Mouse (Mus musculus) heart, embryonic 13.5 days (tissue): Measurements from ENCODE around the gene Casp6. TPM values are rescaled to one million over a fixed set of nuclear protein-coding genes. Genes with fewer than 3 reads are reported as not detected.

Experiments used
- ATAC-seq: fragments of 200-750 bp; cut with Nextera tagmentation; 2 replicates; pipeline ENCODE4 v1.8.0; 2017; ENCODE audit warnings: moderate TSS enrichment; ENCODE audit not compliant: insufficient number of reproducible peaks, low FRiP score, low TSS enrichment; ENCODE audit errors: extremely low read depth
- H3K27ac ChIP-seq: fragments of 300-500 bp; sonication (generic); replicated peaks from 2 replicates; pipeline ENCODE4 v1.5.1; 2015; ENCODE audit warnings: moderate library complexity, mild to moderate bottlenecking, inconsistent platforms
- H3K27me3 ChIP-seq: fragments of 300-500 bp; sonication (generic); replicated peaks from 2 replicates; pipeline ENCODE4 v1.6.1; 2015; ENCODE audit warnings: mild to moderate bottlenecking, inconsistent platforms
- H3K36me3 ChIP-seq: fragments of 300-500 bp; sonication (generic); 2 replicates; pipeline ENCODE4 v1.6.1; 2015; ENCODE audit warnings: mild to moderate bottlenecking, inconsistent platforms
- H3K4me1 ChIP-seq: fragments of 300-500 bp; sonication (generic); 2 replicates; pipeline ENCODE4 v1.6.1; 2015; ENCODE audit warnings: inconsistent platforms
- H3K4me2 ChIP-seq: fragments of 300-500 bp; sonication (generic); 2 replicates; pipeline ENCODE4 v1.6.1; 2015; ENCODE audit warnings: inconsistent platforms, mild to moderate bottlenecking, moderate library complexity
- H3K4me3 ChIP-seq: fragments of 300-500 bp; sonication (generic); 2 replicates; pipeline ENCODE4 v1.5.1; 2015; ENCODE audit warnings: moderate library complexity, mild to moderate bottlenecking, inconsistent platforms
- H3K9ac ChIP-seq: fragments of 300-500 bp; sonication (generic); 2 replicates; pipeline ENCODE4 v1.6.1; 2015; ENCODE audit warnings: inconsistent platforms, mild to moderate bottlenecking, moderate library complexity
- H3K9me3 ChIP-seq: fragments of 300-500 bp; sonication (generic); 2 replicates; pipeline ENCODE4 v1.6.1; 2016; ENCODE audit warnings: inconsistent platforms
- WGBS: fragments of 180-500 bp; shearing (Covaris S2); methylation state at CpG from one replicate; pipeline ENCODE4 v1.1.7; 2015; ENCODE audit warnings: mixed read lengths; 5-methylcytosine and 5-hydroxymethylcytosine counted together
- polyA plus RNA-seq: library from polyadenylated mRNA; unstranded; fragments of >200 nt; fragmentation: Nextera tagmentation; extraction: Ambion mirVana; gene quantifications from 2 replicates; pipeline ENCODE4 v1.2.1, GENCODE M21; 2015

The Casp6 gene
- polyA plus RNA-seq, 1 experiment from 2014 or later = 67.6 TPM

DNA sequence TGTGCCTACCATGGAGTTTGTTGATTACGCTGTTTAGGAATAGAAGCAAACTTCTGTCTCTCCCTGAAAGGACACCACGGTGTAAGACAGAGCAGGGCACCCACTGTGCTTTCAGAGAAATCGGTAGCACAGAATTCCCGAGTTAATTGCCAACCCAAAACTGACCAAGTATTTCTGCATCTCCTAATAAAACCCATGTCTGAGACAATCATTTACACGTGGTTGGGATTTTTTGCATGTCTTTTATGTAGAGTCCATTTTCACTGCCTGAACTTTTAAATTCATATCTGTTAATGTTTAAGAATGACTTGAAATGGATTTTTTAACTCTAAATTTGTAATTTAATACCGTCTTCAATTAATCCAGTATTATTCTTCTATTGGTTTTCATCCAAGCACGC lies 22.4 kb downstream of the Casp6 start:
- ATAC-seq = no peak
- no peak overlapping the region for H3K4me3 ChIP-seq
- H3K27me3 ChIP-seq = no peaks in the 10 kb centered on the region
- no peak overlapping the region for H3K4me2 ChIP-seq
- no peak overlapping the region for H3K27ac ChIP-seq
- no peak overlapping the region for H3K9ac ChIP-seq
- no peaks in the 10 kb centered on the region for H3K9me3 ChIP-seq
- H3K4me1 ChIP-seq = no peaks in the 10 kb centered on the region
- WGBS = 85% methylated on average over 7 of the region's 7 CpGs
- H3K36me3 ChIP-seq = no peaks in the 10 kb centered on the region

DNA sequence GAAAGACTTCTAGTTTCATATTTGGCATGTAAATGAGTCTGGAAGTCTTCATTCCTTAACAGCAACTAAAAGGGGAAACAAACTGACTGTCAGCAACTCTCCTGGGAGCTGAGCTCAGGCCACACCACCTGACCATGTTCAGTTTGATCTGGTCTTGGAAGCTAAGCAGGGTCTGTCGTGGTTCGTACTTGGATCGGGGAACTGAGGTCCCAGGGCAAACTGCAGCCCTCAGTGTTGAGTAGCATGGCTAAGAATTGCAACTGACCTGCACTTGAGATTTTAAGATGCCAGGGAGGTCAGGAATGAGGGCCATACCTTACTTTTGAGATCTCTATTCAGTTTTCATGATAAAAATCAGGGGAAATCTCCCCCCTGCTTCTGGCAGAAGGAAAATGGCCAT lies 24.6 kb downstream of the Casp6 start:
- no peak for ATAC-seq
- H3K27ac ChIP-seq = no peak overlapping the region
- H3K9me3 ChIP-seq = no peaks in the 10 kb centered on the region
- 81% methylated on average over 3 of the region's 3 CpGs for WGBS
- no peak overlapping the region for H3K4me2 ChIP-seq
- H3K4me3 ChIP-seq = no peak overlapping the region
- H3K36me3 ChIP-seq = no peaks in the 10 kb centered on the region
- no peak overlapping the region for H3K9ac ChIP-seq
- H3K27me3 ChIP-seq = no peaks in the 10 kb centered on the region
- H3K4me1 ChIP-seq = no peaks in the 10 kb centered on the region

DNA sequence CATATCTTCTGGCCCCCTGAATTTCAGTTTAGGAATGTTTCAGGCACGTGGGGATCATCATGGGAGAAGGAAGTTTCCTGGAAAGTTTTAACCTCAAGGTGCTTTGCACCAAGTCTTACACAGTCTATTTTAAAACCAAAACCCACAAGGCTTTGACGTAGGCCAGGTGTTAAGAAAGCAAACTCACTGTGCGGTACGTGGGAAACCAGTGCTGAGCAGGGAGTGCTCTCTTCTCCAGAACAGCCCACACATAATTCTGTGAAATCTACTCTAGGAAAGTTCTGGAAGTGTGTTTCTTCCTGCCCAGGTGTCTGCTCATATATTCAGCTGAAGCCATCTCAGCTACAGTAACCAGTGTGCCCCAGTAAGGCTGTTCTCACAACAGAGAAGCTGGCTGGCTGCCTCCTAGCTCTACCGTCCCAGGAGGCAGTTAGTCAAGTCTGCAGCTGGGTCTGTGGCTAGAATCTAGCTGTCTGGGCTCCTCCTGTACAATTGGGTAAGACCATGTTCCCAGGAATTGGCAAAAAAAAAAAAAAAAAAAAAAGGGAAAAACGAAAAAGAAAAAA lies 29.1 kb downstream of the Casp6 start:
- H3K9me3 ChIP-seq = no peaks in the 10 kb centered on the region
- H3K4me1 ChIP-seq = no peaks in the 10 kb centered on the region
- no peak overlapping the region for H3K27ac ChIP-seq
- no peak for ATAC-seq
- H3K9ac ChIP-seq = no peak overlapping the region
- H3K27me3 ChIP-seq = no peaks in the 10 kb centered on the region
- H3K4me3 ChIP-seq = no peak overlapping the region
- no peaks in the 10 kb centered on the region for H3K36me3 ChIP-seq
- 63% methylated on average over 6 of the region's 6 CpGs for WGBS
- H3K4me2 ChIP-seq = no peak overlapping the region

- Histone ChIP-seq H3K27ac (no peak overlapping the region), H3K36me3 (no peaks in the 10 kb centered on the region), H3K4me2 (no peak overlapping the region), H3K9me3 (no peaks in the 10 kb centered on the region), H3K4me3 (no peak overlapping the region), H3K4me1 (no peaks in the 10 kb centered on the region), H3K27me3 (no peaks in the 10 kb centered on the region), H3K9ac (no peak overlapping the region)
- 37% methylated on average over 4 of the region's 4 CpGs for WGBS
- no peak for ATAC-seq
Measured at GRCm38 (mm10) chr3:129932443-129932842, 31.2 kb downstream of the Casp6 start.

DNA sequence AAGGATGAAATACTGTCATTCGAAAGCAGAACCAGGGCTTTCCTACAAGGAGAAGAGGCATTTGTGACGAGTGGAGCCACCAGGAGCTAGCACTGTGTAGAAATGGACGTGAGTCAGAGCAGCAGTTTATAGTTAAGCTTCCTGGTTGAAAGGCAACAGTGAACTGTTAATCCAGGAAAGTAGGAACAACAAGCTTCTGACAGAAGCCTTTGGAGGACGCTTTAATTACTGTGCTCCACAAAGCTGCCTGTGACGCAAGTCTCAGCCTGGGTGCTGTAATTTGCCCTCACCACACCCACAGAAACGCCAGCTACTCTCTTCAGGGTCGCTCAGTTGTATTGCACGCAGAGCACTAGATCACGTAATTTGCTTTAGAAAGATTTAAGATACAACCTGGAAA lies 35.3 kb downstream of the Casp6 start:
- Histone ChIP-seq H3K36me3 (no peaks in the 10 kb centered on the region), H3K4me2 (no peak overlapping the region), H3K27me3 (no peaks in the 10 kb centered on the region), H3K27ac (no peak overlapping the region), H3K9ac (no peak overlapping the region), H3K9me3 (no peaks in the 10 kb centered on the region), H3K4me1 (no peaks in the 10 kb centered on the region), H3K4me3 (no peak overlapping the region)
- no peak for ATAC-seq
- 60% methylated on average over 9 of the region's 9 CpGs for WGBS

DNA sequence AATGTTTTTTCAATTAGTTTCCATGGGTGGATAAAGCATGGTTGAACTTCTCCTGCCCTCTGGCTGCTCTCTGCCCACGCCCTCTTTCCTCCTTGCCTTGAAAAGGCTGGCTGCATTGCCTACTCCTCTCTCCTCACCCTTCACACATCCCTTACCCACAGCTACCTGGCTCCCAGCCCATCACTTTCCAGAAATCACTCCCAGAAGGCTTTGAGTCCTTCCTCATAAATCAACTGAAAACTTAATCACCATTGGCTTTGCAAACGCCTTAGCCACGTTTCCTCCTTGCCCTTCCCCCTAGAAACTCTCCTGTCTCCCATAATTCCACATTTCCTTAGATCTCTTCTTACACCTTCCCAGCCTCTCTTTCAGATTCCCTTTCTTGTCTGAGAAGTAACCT lies 36.6 kb downstream of the Casp6 start:
- no peak for ATAC-seq
- H3K36me3 ChIP-seq = no peaks in the 10 kb centered on the region
- 62% methylated on average over 3 of the region's 3 CpGs for WGBS
- H3K27ac ChIP-seq = no peak overlapping the region
- no peaks in the 10 kb centered on the region for H3K9me3 ChIP-seq
- H3K9ac ChIP-seq = no peak overlapping the region
- no peak overlapping the region for H3K4me2 ChIP-seq
- no peaks in the 10 kb centered on the region for H3K4me1 ChIP-seq
- no peak overlapping the region for H3K4me3 ChIP-seq
- H3K27me3 ChIP-seq = no peaks in the 10 kb centered on the region

- Histone ChIP-seq H3K36me3 (no peaks in the 10 kb centered on the region), H3K4me1 (no peaks in the 10 kb centered on the region), H3K27ac (no peak overlapping the region), H3K9me3 (no peaks in the 10 kb centered on the region), H3K4me2 (no peak overlapping the region), H3K9ac (no peak overlapping the region), H3K27me3 (no peaks in the 10 kb centered on the region), H3K4me3 (no peak overlapping the region)
- ATAC-seq = no peak
- WGBS = 50% methylated on average over 7 of the region's 7 CpGs
Measured at GRCm38 (mm10) chr3:129939058-129939457, 37.8 kb downstream of the Casp6 start.

DNA sequence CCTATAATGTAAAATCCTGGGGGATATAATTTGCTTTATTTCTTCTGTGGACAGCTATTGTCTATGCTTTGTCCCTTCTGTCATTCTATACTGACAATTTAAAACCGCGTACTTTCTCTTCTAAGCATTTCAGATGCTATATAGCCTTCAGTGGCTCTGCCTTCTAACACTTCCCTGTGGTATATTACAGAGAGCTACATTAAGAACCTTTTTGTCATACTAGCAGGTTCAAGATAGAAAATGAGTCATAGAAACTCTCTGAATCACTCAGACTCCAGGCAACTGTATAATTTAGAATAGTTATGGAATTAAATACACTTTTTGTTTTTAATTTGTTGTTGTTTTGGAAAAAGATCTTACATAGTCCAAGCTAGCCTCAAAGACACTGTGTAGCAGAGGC lies 39.6 kb downstream of the Casp6 start:
- ATAC-seq = no peak
- Histone ChIP-seq H3K9ac (no peak overlapping the region), H3K27me3 (no peaks in the 10 kb centered on the region), H3K4me1 (no peaks in the 10 kb centered on the region), H3K4me2 (no peak overlapping the region), H3K36me3 (no peaks in the 10 kb centered on the region), H3K27ac (no peak overlapping the region), H3K9me3 (no peaks in the 10 kb centered on the region), H3K4me3 (no peak overlapping the region)
- 86% methylated on average over 2 of the region's 2 CpGs for WGBS

GRCm38 (mm10) chr3:129941291-129941690 lies 40.1 kb downstream of the Casp6 start:
- no peak for ATAC-seq
- Histone ChIP-seq H3K4me1 (no peaks in the 10 kb centered on the region), H3K27me3 (no peaks in the 10 kb centered on the region), H3K9me3 (no peaks in the 10 kb centered on the region), H3K27ac (no peak overlapping the region), H3K4me2 (no peak overlapping the region), H3K9ac (no peak overlapping the region), H3K4me3 (no peak overlapping the region), H3K36me3 (no peaks in the 10 kb centered on the region)
- WGBS = 84% methylated on average over 1 of the region's 1 CpGs

DNA sequence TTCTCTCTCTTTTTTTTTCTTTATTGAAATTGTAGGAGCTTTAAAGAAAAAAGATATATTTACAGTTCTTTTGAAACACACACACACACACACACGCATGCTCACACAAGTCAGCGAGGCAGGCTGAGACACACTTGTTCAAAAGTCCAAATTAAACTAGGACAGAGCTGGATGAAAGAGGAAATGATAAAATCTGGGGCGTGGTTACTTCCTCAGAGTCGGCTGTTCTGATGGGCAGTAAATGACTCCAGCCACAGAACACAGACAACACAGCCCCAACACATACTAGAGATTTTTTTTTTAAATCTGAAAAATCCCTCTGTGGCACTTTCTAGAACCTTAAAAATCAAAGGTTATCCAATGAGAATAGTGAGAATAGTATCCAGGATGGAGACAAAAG lies 42.6 kb downstream of the Casp6 start:
- Histone ChIP-seq H3K27me3 (no peaks in the 10 kb centered on the region), H3K4me3 (no peak overlapping the region), H3K36me3 (no peaks in the 10 kb centered on the region), H3K4me2 (no peak overlapping the region), H3K9ac (no peak overlapping the region), H3K27ac (no peak overlapping the region), H3K9me3 (no peaks in the 10 kb centered on the region), H3K4me1 (no peaks in the 10 kb centered on the region)
- WGBS = 57% methylated on average over 4 of the region's 4 CpGs
- ATAC-seq = no peak

GRCm38 (mm10) chr3:129946217-129946914 lies 45.1 kb downstream of the Casp6 start:
- Histone ChIP-seq H3K27me3 (no peaks in the 10 kb centered on the region), H3K4me2 (no peak overlapping the region), H3K9ac (no peak overlapping the region), H3K4me3 (no peak overlapping the region), H3K4me1 (no peaks in the 10 kb centered on the region), H3K36me3 (no peaks in the 10 kb centered on the region), H3K27ac (no peak overlapping the region), H3K9me3 (no peaks in the 10 kb centered on the region)
- 63% methylated on average over 5 of the region's 5 CpGs for WGBS
- ATAC-seq = no peak

- 77% methylated on average over 5 of the region's 5 CpGs for WGBS
- H3K9me3 ChIP-seq = no peaks in the 10 kb centered on the region
- no peak overlapping the region for H3K27ac ChIP-seq
- no peaks in the 10 kb centered on the region for H3K27me3 ChIP-seq
- ATAC-seq = no peak
- H3K36me3 ChIP-seq = no peaks in the 10 kb centered on the region
- H3K4me3 ChIP-seq = no peak overlapping the region
- no peak overlapping the region for H3K4me2 ChIP-seq
- H3K9ac ChIP-seq = no peak overlapping the region
- H3K4me1 ChIP-seq = no peaks in the 10 kb centered on the region
Measured at GRCm38 (mm10) chr3:129948359-129948758, 47.1 kb downstream of the Casp6 start.
